Mouse (Mus musculus): Measurements from ENCODE around the gene Pde1a. TPM values are rescaled to one million over a fixed set of nuclear protein-coding genes. Genes with fewer than 3 reads are reported as not detected.

Pde1a gene
- 2.6 and 4.2 TPM in 2 replicates for polyA plus RNA-seq (2012; rRNA removed)

DNA sequence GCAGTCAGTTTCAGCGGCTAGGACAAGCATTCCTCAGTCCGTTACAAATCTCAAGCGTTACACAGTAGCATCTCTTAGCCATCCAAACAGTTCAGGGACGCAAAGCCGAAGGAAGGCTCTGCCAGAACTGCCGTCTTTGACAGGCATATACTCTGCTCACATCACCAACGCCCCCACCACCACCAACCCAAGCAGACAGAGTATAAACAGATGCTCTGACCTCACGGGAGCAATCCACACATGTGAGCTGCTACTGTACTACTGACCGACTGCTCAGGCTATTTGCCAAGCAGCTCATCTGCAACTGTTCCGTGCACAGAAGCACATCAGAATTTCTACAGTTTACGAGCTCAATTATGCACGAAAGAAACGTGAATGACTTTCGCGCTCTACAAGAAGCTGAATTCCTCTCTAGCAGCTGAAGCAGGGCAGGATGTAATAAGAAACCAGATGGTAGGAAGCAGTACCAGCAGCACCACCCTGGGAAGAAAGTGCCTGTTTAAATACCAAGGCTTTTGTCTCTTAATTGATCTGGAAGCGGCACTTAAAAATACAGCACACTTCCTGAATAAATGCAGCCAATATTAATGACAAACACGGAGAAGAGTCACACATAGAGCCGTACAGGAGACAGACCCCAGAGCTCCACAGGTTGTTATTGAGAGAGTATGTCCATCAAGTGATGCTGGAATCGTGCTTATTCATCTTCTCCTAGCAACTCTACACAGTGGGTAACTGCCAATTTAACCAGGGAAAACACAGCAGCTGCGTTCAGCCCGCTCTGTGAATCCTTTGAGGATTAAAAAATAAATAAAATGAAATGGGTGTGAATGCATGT lies at the start of gene Pde1a:
Pde1a (minus strand) TSS at position 598 of the 838 bp plus-strand sequence.

Other genes starting within 250 kb of the Pde1a start
- not detected in 2 replicates for gene Prdx6b, start 163.0 kb upstream of the Pde1a start, polyA plus RNA-seq (2012; rRNA removed)
- 25.2 and 26.5 TPM in 2 replicates for gene Dnajc10, start 186.0 kb upstream of the Pde1a start, polyA plus RNA-seq (2012; rRNA removed)